Mouse (Mus musculus) spleen, postnatal 10 days (tissue): Measurements from ENCODE around the gene Rdh19.
"Not testable (repeated sequence)": the region's sequence is repeated elsewhere in the genome, so short reads cannot be mapped to it uniquely, and the experiment has no call there.

ENCODE experiments used
- DNase-seq, 2 experiments: peaks; one replicate each; pipeline ENCODE4 v3.0.0; 2021 to 2022; ENCODE audit warnings: low spot score in 2 of 2

The Rdh19 gene

DNA sequence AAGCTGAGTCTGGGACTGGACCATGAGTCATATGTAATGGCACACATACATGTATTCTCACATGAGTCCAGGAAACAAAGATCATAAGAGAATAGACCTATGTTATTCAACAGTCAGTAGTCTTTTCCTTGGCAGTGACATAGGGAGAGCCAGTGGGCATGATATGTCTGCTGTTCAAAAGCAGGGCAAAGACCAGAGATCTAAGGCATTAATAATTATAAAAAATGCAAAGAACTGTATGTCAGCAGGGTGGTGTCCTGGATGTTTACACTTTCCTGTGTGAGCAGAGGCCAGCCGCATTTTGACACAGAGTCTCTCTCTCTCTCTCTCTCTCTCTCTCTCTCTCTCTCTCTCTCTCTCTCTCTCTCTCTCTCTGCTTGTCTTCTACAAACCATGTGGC lies at the start of gene Rdh19:
Gene Rdh19 (plus strand): TSS at position 301 of the 400 bp plus-strand sequence.
- DNase-seq, result no peak

DNA sequence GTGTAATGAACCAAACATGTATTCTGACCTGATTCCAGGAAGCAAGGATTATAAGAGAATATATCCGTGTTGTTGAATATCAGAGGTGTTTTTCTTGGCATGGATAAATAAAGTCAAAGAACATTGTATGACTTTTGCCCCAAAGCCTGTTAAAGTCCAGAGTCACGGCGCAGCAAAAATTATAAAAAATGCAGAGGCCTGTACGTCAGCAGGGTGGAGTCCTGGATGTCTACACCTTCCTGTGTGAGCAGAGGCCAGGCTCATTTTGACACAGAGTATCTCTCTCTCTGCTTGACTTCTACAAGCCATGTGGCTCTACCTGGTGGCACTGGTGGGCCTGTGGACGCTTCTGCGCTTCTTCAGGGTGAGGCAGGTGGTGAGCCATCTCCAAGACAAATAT lies 48.8 kb upstream of the Rdh19 start, which contains the start of gene Rdh16:
Gene Rdh16 (plus strand): TSS at position 262 of the 400 bp plus-strand sequence.
- no peak for DNase-seq

DNA sequence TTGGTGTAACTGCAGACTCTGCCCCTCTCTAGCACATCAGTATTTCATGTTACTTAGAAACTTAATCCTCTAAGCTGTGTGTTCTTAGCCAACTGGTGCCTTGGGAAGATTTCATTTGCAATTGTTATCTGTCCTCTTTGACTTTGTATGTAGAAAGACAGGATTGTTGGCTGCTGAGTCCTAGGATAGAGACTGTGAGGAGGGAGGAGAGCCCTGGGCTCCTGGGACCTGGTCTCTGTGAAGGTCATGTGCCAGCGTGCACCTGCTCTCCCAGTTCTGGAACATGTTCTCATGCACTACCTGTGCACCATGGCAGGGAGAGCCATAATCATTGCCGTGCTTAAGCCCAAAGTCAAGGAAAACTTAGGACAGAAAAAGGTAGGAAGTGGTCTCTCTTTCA lies 48.1 kb upstream of the Rdh19 start:
- no peak for DNase-seq

DNA sequence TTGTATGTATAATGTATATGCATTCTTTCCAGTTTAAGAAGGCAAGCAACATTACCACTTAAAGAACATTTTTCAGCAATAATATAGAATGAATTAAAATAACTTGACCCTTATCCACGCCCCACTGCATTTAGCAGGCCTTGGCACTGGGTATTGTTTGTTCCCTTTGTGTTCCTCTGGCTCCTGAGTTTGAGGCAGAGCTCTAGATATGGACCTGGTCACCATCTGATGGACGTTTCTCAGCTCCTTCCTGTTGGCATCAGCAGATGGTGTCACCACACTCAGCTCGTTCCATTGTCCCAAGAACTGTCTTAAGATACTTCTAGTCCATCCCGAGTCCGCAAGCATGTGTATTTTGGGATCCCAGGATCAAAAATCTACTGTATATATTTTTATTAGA lies 47.5 kb upstream of the Rdh19 start:
- DNase-seq, result no peak

DNA sequence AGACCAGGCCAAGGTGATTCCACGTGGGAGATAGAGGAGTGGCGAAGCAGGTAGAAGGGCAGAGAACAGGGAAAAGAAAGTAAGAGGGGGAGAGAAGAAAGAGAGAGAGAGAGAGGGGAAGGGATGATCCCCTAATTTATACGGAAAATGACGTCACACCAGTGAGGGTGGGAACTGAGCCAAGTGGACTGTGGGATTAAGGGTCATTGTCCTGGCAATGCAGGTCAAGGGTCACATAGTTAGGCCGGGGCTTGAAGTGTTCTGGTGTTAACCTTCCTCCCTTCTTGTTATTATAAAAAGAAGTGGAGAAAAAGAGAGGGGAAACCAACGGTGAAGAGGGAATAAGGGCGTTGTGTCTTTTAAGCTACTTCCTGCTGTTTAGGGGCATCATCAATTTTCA lies 45.3 kb upstream of the Rdh19 start:
- DNase-seq, result no peak

DNA sequence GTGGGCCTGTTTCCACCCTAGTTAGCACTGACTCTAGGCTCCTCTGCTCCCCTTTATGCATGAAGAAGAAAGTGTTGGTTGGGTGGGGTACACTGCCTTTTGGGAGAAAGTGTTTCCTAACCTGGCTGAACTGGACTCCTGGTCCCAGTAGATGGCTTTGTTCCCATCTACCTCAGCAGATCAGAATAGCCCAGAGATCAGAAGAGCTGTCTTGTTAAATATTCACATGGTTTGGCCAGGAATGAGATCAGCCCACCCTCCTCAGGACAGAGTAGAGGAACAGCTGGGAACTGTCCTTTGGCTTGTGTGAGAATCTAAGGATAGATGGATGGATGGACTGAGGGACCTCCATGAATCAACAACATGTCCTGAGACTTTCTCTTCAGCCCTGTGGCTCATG lies 33.8 kb upstream of the Rdh19 start:
- DNase-seq, result no peak

DNA sequence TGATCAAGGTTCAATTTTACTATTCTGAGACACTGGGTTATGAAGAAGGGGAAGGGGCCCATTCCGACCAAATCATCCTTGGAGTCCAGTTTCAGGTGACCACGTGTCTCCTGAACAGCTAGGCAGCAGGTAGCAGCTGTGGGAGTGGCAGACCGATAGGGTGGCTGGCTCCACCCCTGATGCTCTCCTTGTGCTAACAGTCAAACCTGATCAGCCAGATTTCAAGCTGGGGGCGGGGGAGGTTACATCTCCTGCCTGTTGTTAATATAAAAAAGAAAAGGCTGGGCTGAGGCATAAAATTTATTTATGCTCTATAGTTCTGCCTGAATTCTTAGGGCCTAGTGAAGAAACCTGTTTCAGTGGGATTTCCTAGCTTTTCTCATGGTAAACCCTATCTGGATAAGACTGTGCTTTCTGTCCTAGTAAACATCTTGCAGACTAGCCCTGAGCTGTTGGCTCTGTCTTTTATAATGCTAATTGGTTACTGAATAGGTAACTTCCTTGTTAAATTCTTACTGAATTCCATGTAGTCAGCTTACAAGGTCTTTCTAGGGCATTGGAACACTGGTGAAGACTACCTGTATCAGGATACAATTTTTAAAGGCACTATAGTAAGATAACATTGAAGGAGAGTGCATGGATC lies 32.3 kb upstream of the Rdh19 start:
- DNase-seq, result not testable (repeated sequence)

DNA sequence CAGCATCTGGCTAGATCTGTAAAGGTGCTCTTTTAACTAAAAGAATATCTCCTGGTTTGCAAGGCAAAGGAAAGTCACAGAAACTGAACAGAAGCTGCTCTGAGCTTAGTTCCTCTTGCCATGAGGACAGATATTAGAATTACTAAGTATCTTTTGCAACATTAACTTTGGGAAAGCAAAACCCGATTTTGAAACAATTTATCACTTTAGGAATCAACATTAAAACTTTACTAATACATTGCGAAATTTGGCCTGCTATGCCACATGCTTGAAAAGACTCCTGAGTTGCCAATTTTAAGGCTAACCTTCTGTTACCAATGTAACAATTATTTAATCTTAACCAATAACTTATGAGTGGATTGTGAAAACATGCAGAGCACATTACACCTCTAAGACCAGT lies 27.9 kb upstream of the Rdh19 start:
- not testable (repeated sequence) for DNase-seq

DNA sequence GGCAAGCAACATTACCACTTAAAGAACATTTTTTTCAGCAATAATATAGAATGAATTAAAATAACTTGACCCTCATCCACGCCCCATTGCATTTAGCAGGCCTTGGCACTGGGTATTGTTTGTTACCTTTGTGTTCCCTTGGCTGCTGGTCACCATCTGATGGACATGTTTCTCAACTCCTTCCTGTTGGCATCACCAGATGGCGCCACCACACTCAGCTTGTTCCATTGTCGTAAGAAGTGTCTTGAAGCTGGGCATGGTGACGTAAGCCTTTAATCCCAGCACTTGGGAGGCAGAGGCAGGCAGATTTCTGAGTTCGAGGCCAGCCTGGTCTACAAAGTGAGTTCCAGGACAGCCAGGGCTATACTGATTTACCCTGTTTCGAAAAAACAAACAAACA lies 24.3 kb upstream of the Rdh19 start:
- DNase-seq, result peak in 1 of 2 experiments; percentile 15

DNA sequence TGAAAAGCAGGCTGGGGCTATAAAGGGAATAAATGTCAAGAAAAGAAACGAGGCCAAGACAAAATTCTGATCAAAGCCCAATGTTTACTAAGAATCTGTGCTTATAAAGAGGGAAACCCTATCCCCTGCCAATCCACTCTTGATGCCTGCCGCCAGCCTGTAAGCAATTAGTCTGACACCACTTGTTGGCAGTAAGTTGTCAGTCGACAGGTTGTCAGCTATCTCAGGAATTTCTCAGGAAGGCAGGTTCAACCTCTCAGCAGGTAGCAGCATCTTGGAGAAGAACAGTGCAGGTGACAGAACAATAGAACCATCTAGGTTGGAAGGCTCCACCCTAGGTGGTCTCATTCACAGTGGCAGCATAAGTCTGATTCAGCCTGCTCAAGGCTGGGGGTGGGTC lies 20.6 kb upstream of the Rdh19 start:
- DNase-seq, result no peak

DNA sequence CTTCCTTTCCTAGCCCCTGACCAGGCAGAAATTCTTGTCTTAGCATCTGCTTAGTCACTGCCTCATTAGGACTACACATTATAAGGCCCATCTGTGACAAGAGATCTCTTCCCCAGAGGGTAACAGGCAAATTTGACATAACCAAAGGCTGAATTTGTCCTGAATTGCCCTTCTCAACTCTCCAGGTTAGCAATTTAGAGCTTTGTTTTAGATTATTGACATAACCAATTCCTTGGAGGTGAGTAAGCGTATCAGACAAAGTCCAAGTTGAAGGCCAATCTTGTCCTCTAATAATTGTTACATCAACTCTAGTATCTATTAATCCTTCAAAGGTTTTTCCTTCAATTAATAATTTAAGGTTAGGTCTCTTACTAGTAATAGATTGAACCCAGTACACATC lies 15.5 kb upstream of the Rdh19 start:
- DNase-seq, result not testable (repeated sequence)

DNA sequence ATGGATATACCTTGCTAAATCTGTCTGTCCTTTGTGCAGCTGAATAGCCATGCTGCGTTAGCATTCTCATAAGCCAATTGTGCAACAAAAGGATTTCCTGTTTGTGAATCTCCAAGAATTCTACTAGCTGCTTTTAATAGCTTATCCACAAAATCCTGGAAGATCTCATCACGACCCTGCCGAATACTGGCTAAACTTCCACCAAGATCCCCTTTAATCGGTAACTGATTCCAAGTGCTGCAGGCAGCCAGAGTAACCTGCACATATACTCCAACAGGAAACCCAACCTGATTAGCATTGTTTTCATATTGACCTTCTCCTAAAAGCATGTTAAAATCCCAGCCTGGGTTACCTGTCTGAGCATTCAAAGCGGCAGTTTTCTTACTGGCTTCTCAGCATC lies 14.4 kb upstream of the Rdh19 start:
- DNase-seq, result no peak

DNA sequence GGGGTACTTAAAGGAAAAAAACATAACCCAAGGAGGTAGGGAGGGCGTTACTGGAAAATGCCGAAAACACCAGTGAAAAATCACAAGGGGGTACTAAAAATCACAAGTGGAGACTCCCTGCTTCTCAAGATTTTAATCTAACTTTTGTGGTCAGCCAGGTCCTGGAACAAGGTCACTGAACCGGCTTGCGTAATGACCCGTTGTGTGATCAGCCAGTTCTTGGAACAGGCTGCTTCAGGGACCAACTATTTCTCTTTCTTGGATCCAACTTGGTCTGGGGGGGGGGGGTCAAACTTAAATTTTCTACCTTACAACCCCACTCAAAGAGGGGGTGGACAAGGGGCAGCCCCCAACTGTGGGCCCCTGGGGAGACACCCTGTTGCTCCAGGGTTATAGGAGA lies 11.9 kb upstream of the Rdh19 start:
- not testable (repeated sequence) for DNase-seq

DNA sequence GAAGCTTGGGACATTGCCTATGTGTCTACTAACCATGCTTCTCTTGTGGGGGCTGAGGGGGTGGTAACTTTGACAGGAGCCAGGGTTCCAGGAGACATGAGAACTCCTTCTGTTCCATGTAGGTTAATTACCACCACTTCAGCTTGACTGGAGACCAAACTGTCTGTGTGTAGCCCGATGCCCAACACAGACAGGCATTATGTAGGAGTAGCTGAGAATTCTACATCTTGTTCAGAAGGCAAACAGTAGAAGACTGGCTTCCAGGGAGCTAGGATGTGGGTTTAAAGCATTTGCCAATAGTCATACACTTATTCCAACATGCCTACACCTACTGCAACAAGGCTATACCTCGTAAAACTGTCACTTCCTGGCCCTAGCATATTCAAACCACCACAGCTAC lies 11.2 kb upstream of the Rdh19 start:
- DNase-seq, result no peak

DNA sequence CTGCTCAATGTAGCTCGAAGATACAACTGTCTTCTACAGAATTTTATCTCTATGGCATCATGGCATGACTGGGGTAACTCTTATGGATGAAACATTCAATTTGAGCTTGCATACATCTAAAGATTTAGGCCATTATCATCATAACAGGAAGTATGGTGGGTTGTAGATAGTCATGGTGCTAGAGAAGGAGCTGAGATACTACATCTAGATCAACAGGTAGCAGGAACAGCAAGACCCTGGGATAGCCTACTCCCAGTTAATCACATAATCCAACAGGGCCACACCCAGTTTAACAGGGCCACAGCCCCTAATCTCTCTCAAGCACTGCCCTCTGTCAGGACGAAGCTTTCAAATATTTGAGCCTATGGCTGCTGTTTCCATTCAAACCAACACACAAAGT lies 9.0 kb upstream of the Rdh19 start:
- DNase-seq, result no peak

DNA sequence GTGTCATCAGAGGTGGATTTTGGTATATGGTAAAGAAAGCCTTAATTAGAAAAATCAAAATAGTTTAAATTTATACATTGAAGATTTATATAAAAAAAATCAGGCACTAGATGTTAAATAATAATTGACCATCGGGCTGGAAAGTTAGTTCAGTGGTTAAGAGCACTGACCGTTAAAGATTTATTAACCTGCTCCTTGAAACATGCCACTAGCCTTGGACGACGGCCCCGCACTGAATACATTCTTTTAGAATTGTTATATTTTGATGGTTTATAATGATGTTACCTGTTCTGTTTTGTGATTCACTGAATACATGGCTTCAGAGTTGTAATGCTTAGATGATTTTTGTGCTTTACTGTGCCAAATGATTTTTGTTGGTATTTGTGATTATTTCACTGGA lies 3.8 kb upstream of the Rdh19 start:
- DNase-seq, result not testable (repeated sequence)

DNA sequence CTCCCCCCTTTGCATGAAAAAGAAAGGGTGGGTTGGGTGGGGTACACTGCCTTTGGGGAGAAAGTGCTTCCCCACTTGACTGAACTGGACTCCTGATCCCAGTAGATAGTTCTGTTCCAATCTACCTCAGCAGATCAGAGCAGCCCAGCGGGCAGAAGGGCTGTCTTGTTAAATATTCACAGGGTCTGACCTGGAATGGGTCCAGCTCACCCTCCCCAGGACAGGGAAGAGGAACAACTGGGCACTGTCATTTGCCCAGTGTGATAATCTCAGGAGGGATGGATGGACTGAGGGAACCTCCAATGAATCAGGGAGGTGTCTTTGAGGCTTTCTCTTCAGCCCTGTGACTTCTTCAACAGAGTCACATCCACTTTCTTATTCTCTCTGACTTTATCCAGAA lies 1.6 kb upstream of the Rdh19 start:
- DNase-seq, result no peak

DNA sequence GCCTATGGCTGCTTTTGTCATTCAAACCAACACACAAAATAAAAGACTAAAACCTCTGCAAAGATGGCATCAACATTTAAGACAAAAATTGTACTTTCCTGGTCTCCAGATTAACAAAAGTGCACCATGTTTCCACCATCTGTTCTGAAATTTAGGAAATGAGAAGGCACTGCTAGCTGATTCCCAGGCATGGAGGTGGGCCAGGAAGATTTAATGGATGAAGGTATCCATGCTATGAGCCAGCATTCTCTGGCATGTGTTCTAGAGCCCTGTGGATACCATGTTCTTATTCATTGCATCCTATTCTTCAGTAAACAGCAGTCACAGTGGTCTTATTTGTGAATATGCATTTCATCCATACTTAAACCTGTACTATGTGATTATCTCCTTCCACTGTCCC lies 6.6 kb downstream of the Rdh19 start:
- no peak for DNase-seq

DNA sequence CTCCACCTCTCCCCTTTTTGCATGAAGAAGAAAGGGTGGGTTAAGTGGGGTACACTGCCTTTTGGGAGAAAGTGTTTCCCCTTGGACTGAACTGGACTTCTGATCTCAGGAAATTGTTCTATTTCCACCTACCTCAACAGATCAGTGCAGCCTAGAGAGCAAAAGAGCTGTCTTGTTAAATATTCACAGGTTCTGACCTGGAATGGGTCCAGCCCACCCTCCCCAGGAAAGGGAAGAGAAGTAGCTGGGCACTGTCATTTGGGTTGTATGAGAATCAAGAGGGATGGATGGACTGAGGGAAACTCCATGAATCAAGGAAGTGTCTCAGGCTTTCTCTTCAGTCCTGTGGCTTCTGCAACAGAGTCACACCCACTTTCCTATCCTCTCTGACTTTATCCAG lies 15.2 kb downstream of the Rdh19 start:
- DNase-seq, result no peak

DNA sequence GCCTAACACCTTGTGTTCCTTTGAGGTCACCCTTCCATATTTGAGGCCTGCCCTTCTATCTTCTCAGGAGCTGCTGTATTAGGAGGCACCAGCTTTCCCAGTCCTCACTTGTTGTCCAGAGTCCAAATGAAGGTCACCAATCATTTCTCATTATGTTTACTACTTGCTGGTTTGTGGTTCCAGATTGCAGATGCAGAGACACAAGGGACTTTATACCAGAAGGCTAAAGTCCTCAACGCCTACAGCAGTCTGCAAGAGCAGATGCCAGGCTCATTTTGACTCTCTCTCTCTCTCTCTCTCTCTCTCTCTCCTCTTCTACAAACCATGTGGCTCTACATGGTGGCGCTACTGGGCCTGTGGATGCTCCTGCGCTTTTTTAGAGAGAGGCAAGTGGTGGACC lies 16.5 kb downstream of the Rdh19 start, which contains the start of gene Rdh16f2:
Gene Rdh16f2 (plus strand): TSS at position 243 of the 400 bp plus-strand sequence.
- DNase-seq, result no peak

DNA sequence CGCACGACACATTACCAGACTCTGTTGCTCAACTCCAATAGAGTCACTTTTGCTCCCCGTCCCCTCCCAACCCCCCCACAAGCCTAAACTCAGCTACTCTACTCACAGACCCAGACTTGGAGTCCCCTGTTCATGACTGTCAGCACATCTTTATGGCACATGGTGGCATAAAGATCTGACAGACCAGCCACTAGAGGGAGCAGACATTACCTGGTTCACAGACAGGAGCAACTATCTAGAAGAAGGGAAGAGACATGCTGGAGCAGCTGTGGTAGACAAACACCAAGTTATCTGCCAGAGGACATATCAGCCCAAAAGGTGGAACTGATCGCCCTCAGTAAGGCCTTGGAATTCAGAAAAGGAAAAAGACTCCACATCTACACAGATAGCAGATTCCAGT lies 22.8 kb downstream of the Rdh19 start:
- no peak for DNase-seq

DNA sequence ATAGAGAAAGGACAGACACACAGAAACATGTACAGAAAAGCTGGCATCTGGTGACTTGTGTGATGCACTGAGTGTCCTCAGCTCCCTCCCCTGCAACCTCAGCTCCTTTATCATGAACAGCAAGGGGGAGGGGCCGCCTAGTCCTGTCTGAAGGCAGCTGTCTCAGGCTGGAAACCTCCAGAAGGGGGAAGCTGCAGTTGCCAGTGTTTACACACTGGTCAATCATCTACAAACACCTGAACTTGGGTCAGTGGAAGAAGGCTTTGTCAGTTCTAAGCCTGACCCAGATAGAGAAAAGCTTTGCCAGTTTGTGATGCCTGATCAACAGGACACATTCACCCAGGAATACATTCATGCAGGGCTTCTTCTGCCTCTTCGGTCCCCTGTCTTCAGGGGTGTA lies 28.0 kb downstream of the Rdh19 start:
- DNase-seq, result no peak

DNA sequence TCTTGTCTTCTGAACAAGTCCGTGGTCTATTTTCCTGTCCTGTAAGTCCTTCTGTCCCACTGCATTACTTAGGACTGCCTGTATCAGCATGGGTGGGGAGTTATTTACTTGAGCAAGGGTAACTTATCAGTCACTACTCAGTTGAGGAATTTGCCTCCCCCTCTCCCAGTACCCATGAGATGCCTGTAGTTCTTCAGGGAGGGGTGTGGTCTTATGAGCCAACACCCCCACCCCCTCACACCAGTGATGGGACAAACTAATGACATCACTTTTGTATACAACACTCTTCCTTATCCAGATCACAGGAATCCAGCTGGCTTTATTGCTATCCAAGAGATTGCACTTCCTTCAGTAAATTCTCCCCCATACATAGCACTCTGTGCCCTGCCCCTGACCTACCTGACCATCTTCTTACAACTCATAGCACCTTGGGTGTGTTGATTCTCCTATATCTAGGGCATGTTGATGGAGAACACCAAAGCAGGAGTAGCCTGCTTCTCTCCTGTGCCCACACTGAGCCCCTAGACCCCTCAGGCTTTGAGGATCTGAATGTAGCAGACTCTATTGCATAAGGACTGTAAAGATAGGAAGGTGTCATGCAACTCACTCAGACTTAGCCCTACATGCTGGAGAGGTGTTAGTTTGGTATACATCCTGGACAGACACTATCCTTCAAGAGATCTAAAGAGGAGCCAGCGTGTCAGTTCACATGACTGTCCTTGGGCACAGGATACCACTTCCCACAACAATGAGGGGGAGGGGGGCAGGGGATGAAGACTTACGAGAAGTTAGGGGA lies 28.7 kb downstream of the Rdh19 start:
- no peak for DNase-seq
